Mouse (Mus musculus): ENCODE results near the gene Car11. TPM values are rescaled to one million over a fixed set of nuclear protein-coding genes. Genes with fewer than 3 reads are reported as not detected.
A peak's percentile ranks its signal among the peaks of the same experiment; 100 is the strongest.

Car11 gene
- polyA plus RNA-seq, 1 experiment from 2014 or later = 4.2 TPM

- no peak overlapping the region for H3K27ac ChIP-seq (ENCODE audit: low read length)
- H3K27me3 ChIP-seq (ENCODE audit: control insufficient read depth, insufficient read depth, low read length) = peaks cover 25% of the 10 kb centered on the region
- H3K4me3 ChIP-seq (ENCODE audit: low read length) = no peak overlapping the region
- H3K4me2 ChIP-seq (ENCODE audit: low read depth, low read length) = peak overlapping the region; percentile 76
- no peaks in the 10 kb centered on the region for H3K9me3 ChIP-seq (replicated peaks; ENCODE audit: control insufficient read depth, low read length)
- no peaks in the 10 kb centered on the region for H3K36me3 ChIP-seq (ENCODE audit: control insufficient read depth, insufficient read depth)
- H3K9ac ChIP-seq (ENCODE audit: low read length) = no peak overlapping the region
- H3K4me1 ChIP-seq (ENCODE audit: control insufficient read depth, insufficient read depth, low read length) = peaks cover 35% of the 10 kb centered on the region
- ATAC-seq (replicated peaks; ENCODE audit: extremely low read depth, insufficient read depth, low FRiP score) = no peak
- WGBS = 86% methylated on average over 11 of the region's 11 CpGs
Observed at GRCm38 (mm10) chr7:45701607-45702006, 2.0 kb downstream of the Car11 start.

- no peaks in the 10 kb centered on the region for H3K36me3 ChIP-seq (ENCODE audit: control insufficient read depth, insufficient read depth)
- peaks cover 39% of the 10 kb centered on the region for H3K4me1 ChIP-seq (ENCODE audit: control insufficient read depth, insufficient read depth, low read length)
- WGBS = 86% methylated on average over 11 of the region's 11 CpGs
Observed at GRCm38 (mm10) chr7:45702316-45702715, 2.7 kb downstream of the Car11 start.

DNA sequence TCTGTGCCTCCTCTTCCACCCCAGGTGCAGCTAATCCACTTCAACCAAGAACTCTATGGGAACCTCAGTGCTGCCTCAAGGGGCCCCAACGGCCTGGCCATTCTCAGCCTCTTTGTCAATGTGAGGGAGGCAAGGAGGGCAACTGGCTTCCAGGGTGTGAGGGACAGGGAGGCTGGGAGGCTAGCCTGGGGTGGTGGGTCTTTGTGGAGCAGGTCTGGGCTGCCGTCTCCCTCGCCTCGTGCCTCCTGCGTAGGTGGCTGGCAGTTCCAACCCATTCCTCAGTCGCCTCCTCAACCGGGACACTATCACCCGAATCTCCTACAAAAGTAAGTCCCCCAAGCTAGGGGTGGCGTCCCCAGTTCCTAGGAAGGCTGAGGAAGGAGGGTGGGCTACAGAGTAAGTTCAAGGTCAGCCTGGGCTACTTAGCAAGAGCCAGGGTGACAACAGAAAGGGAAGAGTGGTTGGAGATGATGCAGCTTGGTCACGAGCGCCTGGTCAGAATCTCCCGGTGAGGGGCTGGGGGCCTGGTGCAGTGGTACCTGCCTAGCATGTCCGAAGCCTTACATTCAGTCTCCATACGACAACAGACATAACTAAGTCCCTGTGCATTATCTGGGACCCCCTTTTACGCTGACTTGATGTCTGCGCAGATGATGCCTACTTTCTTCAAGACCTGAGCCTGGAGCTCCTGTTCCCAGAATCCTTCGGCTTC lies 3.3 kb downstream of the Car11 start:
- no peak overlapping the region for H3K27ac ChIP-seq (ENCODE audit: low read length)
- no peak for ATAC-seq (replicated peaks; ENCODE audit: extremely low read depth, insufficient read depth, low FRiP score)
- peaks cover 23% of the 10 kb centered on the region for H3K27me3 ChIP-seq (ENCODE audit: control insufficient read depth, insufficient read depth, low read length)
- H3K9ac ChIP-seq (ENCODE audit: low read length) = no peak overlapping the region
- H3K4me2 ChIP-seq (ENCODE audit: low read depth, low read length) = 0 out of 2 replicates have a peak overlapping the region, but pooled peaks have one; percentile 99
- H3K36me3 ChIP-seq (ENCODE audit: control insufficient read depth, insufficient read depth) = no peaks in the 10 kb centered on the region
- H3K9me3 ChIP-seq (replicated peaks; ENCODE audit: control insufficient read depth, low read length) = no peaks in the 10 kb centered on the region
- no peak overlapping the region for H3K4me3 ChIP-seq (ENCODE audit: low read length)
- WGBS = 85% methylated on average over 17 of the region's 17 CpGs
- H3K4me1 ChIP-seq (ENCODE audit: control insufficient read depth, insufficient read depth, low read length) = peaks cover 45% of the 10 kb centered on the region

More at GRCm38 (mm10) chr7:45702316-45702715, 2.7 kb downstream of the Car11 start:
- Histone ChIP-seq H3K4me3 (ENCODE audit: low read length) (no peak overlapping the region), H3K27me3 (ENCODE audit: control insufficient read depth, insufficient read depth, low read length) (peaks cover 25% of the 10 kb centered on the region), H3K9me3 (replicated peaks; ENCODE audit: control insufficient read depth, low read length) (no peaks in the 10 kb centered on the region), H3K4me2 (ENCODE audit: low read depth, low read length) (no peak overlapping the region), H3K27ac (ENCODE audit: low read length) (no peak overlapping the region), H3K9ac (ENCODE audit: low read length) (no peak overlapping the region)
- no peak for ATAC-seq (replicated peaks; ENCODE audit: extremely low read depth, insufficient read depth, low FRiP score)

DNA sequence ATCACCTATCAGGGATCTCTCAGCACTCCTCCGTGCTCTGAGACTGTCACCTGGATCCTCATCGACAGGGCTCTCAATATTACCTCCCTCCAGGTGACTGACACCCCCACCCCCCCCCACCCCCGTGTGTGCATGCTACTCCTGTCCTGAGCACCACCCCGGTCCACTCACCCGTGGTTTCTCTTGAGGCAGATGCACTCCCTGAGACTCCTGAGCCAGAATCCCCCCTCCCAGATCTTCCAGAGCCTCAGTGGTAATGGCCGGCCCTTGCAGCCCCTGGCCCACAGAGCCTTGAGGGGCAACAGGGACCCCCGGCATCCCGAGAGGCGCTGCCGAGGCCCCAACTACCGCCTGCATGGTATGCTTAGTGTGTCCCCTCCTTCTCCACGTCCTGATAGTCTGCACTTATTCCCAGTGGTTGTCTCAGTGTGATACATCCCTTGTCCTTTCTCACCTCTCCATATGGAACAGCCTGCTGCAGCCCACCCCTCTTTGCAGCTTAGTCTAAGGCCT lies 3.9 kb downstream of the Car11 start:
- peak overlapping the region; percentile 99 for H3K4me2 ChIP-seq (ENCODE audit: low read depth, low read length)
- peaks cover 51% of the 10 kb centered on the region for H3K4me1 ChIP-seq (ENCODE audit: control insufficient read depth, insufficient read depth, low read length)
- no peaks in the 10 kb centered on the region for H3K36me3 ChIP-seq (ENCODE audit: control insufficient read depth, insufficient read depth)
- 44% methylated on average over 12 of the region's 12 CpGs for WGBS
- peak overlapping the region; percentile 52 for H3K4me3 ChIP-seq (ENCODE audit: low read length)
- H3K9me3 ChIP-seq (replicated peaks; ENCODE audit: control insufficient read depth, low read length) = no peaks in the 10 kb centered on the region
- peaks cover 19% of the 10 kb centered on the region for H3K27me3 ChIP-seq (ENCODE audit: control insufficient read depth, insufficient read depth, low read length)
- peak overlapping the region; percentile 91 for H3K27ac ChIP-seq (ENCODE audit: low read length)
- ATAC-seq (replicated peaks; ENCODE audit: extremely low read depth, insufficient read depth, low FRiP score) = no peak
- H3K9ac ChIP-seq (ENCODE audit: low read length) = peak overlapping the region; percentile 66

DNA sequence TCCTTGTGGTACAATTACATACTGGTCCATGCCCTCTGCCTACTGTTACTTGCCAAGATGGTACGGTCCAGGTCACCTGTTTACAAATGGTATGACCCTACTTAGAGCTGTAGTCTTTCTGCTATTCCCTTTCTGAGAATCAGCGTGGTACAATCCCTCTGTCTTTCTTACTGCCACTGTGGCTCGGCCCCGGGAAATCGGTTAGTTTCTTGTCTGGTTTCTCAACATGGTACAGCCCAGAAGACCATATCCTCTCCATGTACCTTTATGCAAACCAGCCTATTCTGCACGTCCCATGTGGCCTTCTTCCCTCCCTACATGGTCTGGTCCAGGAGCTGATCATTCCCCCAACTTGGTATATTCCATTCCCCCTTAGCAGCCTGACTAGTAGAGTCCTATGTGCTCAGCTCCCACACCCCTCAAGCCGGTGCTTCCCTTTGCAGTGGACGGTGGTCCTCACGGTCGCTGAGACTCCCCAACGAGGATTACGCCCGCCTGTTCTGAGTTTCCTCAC lies 4.5 kb downstream of the Car11 start:
- Histone ChIP-seq H3K4me1 (ENCODE audit: control insufficient read depth, insufficient read depth, low read length) (peaks cover 53% of the 10 kb centered on the region), H3K4me2 (ENCODE audit: low read depth, low read length) (peak overlapping the region; percentile 99), H3K27me3 (ENCODE audit: control insufficient read depth, insufficient read depth, low read length) (peaks cover 14% of the 10 kb centered on the region), H3K9me3 (replicated peaks; ENCODE audit: control insufficient read depth, low read length) (no peaks in the 10 kb centered on the region), H3K9ac (ENCODE audit: low read length) (peak overlapping the region; percentile 66), H3K27ac (ENCODE audit: low read length) (peak overlapping the region; percentile 91), H3K36me3 (ENCODE audit: control insufficient read depth, insufficient read depth) (no peaks in the 10 kb centered on the region), H3K4me3 (ENCODE audit: low read length) (peak overlapping the region; percentile 52)
- peak; percentile 42 for ATAC-seq (replicated peaks; ENCODE audit: extremely low read depth, insufficient read depth, low FRiP score)
- WGBS = under 1% methylated on average over 13 of the region's 13 CpGs

DNA sequence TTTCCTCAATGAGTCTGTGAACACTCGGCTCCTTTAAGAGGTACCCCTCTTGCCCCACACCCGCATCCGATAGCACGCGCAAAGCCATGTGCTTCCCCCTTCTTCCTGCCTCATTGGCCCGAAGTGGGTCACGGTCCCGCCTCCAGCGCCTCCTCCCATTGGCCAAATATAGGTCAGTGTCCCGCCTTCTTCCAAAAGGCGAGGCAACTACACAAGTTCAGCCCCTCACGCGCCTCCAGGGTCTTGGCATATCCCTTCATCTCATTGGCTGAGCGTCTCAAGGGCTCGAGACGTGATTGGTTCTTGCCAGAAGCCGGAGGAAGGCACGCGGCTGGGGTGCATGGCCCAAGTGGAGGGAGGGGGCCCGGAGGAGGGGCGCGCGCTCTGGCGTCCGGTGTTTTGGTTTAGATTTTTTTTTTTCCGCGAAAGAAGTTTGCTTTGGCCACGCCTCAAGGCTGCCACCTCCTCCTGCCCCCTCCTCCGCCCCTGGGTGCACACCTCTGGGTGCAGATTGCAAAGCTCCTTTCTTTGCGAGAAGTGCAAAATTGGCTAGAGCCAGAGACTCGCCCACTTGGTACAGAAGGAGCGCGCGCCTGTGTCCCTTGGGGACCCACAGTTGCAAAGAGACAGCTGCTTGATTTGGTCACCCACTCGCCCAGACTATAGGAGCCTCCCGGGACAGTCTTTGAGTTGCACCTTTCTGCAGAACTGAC lies 5.2 kb downstream of the Car11 start, which contains the start of gene Dbp:
Gene Dbp (plus strand): TSS at position 359 of the 713 bp plus-strand sequence.
- H3K9ac ChIP-seq (ENCODE audit: low read length) = peak within 1 kb of the TSS; percentile 91
- H3K27ac ChIP-seq (ENCODE audit: low read length) = peak within 1 kb of the TSS; percentile 95
- no peaks in the 10 kb centered on the region; the same call in 1 of the 2 replicates for H3K36me3 ChIP-seq (ENCODE audit: control insufficient read depth, insufficient read depth)
- H3K27me3 ChIP-seq (ENCODE audit: control insufficient read depth, insufficient read depth, low read length) = peaks cover 6% of the 10 kb centered on the region
- ATAC-seq (replicated peaks; ENCODE audit: extremely low read depth, insufficient read depth, low FRiP score) = peak; percentile 85
- WGBS = under 1% methylated on average over 36 of the region's 36 CpGs
- H3K9me3 ChIP-seq (replicated peaks; ENCODE audit: control insufficient read depth, low read length) = no peaks in the 10 kb centered on the region
- peaks cover 47% of the 10 kb centered on the region for H3K4me1 ChIP-seq (ENCODE audit: control insufficient read depth, insufficient read depth, low read length)
- H3K4me2 ChIP-seq (ENCODE audit: low read depth, low read length) = peak within 1 kb of the TSS; percentile 99
- peak within 1 kb of the TSS; percentile 76 for H3K4me3 ChIP-seq (ENCODE audit: low read length)

GRCm38 (mm10) chr7:45705443-45705864 lies 5.8 kb downstream of the Car11 start:
- Histone ChIP-seq H3K27me3 (ENCODE audit: control insufficient read depth, insufficient read depth, low read length) (peaks cover 2% of the 10 kb centered on the region), H3K9ac (ENCODE audit: low read length) (peak overlapping the region; percentile 91), H3K4me2 (ENCODE audit: low read depth, low read length) (peak overlapping the region; percentile 99), H3K4me3 (ENCODE audit: low read length) (peak overlapping the region; percentile 76), H3K4me1 (ENCODE audit: control insufficient read depth, insufficient read depth, low read length) (peaks cover 41% of the 10 kb centered on the region), H3K27ac (ENCODE audit: low read length) (peak overlapping the region; percentile 95), H3K36me3 (ENCODE audit: control insufficient read depth, insufficient read depth) (peaks cover 1% of the 10 kb centered on the region), H3K9me3 (replicated peaks; ENCODE audit: control insufficient read depth, low read length) (no peaks in the 10 kb centered on the region)
- ATAC-seq (replicated peaks; ENCODE audit: extremely low read depth, insufficient read depth, low FRiP score) = no peak
- WGBS = under 1% methylated on average over 21 of the region's 21 CpGs

- no peaks in the 10 kb centered on the region for H3K9me3 ChIP-seq (replicated peaks; ENCODE audit: control insufficient read depth, low read length)
- peak overlapping the region; percentile 99 for H3K4me2 ChIP-seq (ENCODE audit: low read depth, low read length)
- peak overlapping the region; percentile 91 for H3K9ac ChIP-seq (ENCODE audit: low read length)
- H3K27me3 ChIP-seq (ENCODE audit: control insufficient read depth, insufficient read depth, low read length) = no peaks in the 10 kb centered on the region; the same call in 1 of the 2 replicates
- H3K27ac ChIP-seq (ENCODE audit: low read length) = peak overlapping the region; percentile 95
- peak overlapping the region; percentile 76 for H3K4me3 ChIP-seq (ENCODE audit: low read length)
- peak; percentile 20; the same call in 1 of the 2 replicates for ATAC-seq (replicated peaks; ENCODE audit: extremely low read depth, insufficient read depth, low FRiP score)
- H3K4me1 ChIP-seq (ENCODE audit: control insufficient read depth, insufficient read depth, low read length) = peaks cover 41% of the 10 kb centered on the region
- H3K36me3 ChIP-seq (ENCODE audit: control insufficient read depth, insufficient read depth) = peaks cover 6% of the 10 kb centered on the region
- WGBS = 2% methylated on average over 7 of the region's 7 CpGs
Observed at GRCm38 (mm10) chr7:45705873-45706281, 6.2 kb downstream of the Car11 start.
